Mouse (Mus musculus): ENCODE results near the gene Gm49366.
"Not testable (repeated sequence)": the region's sequence is repeated elsewhere in the genome, so short reads cannot be mapped to it uniquely, and the experiment has no call there.

Gm49366 gene

DNA sequence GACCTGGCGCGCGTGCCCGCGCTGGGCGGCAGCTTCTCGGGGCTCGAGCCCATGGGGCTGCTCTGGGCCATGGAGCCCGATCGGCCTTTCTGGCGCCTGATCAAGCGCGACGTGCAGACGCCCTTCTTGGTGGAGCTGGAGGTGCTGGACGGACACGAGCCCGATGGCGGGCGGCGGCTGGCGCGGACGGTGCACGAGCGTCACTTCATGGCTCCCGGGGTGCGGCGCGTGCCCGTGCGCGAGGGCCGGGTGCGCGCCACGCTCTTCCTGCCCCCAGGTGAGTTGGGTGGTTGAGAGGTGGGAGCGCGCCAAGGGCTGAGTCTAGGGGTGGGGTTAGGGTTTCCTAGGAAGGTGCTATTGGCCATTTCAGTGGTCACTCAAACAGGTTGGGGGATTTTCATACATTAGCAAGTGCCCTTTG lies at the start of gene Gm49366:
Gm49366 (plus strand) TSS at position 245 of the 421 bp plus-strand sequence.
- in situ Hi-C loops (cut with MboI, MseI) = not testable (repeated sequence)

DNA sequence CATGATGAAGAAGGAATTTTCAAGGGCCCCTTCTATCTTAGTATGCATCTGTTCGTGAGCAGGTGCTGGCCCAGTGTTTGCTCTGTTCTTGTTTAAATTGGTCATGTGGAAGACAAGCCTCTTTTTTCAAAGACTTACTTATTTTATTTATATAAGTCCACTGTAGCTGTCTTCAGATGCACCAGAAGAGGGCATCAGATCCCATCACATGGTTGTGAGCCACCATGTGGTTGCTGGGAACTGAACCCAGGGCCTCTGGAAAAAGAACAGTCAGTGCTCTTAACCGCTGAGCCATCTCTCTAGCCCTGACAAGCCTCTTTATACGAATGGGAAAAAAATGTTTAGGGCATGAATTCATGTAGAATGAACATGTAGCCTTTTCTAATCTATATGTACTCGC lies 49.4 kb upstream of the Gm49366 start:
- in situ Hi-C loops (cut with MboI, MseI) = no loop called here

DNA sequence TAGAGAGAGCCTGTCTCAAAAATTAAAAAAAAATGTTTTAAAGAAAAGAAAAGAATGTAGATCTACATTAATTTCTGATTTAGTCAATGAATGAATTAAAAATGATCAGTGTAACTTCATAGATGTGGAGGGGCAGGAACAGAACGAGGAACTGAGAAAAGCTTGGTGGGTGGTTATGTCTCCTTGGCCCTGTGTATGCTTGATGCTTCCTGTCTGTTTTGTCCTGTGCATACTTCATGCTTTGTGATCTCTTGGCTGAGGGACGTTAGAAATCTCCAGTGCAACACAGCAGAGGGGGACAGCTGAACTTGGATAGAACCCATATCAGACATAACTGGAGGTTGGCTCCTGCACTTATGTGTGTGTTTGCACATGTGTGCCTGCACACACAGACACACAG lies 41.5 kb upstream of the Gm49366 start:
- in situ Hi-C loops (cut with MboI, MseI) = no loop called here

DNA sequence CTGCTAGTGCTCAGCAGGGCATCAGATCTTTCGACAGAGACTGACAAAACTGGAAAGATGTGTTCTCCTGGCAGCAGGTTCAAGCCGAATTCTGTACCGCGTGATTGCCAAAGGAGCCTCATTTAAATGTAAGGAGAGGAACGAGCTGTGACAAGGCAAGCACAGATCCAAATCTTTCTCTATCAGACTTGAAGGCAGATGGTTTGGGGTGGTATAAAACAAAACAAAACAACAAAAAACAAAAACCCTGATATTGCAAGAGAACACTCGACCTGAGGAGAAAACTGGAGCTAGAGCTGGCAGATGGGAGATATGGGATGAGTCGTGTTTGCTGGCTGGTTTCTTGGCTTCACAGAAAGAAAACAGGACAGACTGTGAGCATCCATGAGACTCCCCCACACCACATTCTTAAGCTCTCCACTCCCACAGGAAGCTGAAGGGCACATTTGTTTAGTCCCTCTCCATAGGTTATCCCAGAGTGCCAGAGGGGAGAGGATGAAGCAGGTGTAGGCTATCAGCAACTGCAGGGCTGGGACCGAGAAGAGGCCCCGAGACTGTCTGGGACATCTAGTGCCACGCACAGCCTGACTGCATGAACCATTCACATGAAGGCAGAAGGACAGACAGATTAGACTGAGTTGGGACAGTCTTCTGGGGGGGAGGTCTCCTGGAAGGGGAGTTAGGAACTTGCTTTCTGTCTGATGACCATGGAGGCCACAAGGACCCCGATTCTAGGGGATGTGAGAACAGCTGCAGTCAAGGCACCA lies 40.2 kb upstream of the Gm49366 start:
- in situ Hi-C loops (cut with MboI, MseI) = no loop called here

DNA sequence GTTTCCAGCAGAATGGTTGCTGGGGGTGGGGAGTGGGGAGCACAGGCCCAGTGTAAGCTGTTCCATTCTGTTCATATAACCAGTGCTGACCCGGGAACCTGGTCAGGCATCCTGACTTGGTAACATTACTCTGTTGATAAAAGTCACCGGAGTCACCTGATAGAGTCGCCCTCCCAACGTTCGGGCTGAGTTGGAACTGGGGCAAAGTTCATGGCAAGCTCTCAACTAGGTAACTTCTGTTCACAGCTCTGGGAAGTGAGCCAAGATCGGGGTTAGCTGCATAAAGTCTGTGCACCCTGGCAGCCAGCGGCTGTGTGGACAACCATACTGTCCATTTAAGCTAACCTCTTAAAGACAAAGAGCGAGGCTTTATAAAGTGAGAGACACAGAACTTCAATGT lies 39.5 kb upstream of the Gm49366 start:
- in situ Hi-C loops (cut with MboI, MseI) = not testable (repeated sequence)

DNA sequence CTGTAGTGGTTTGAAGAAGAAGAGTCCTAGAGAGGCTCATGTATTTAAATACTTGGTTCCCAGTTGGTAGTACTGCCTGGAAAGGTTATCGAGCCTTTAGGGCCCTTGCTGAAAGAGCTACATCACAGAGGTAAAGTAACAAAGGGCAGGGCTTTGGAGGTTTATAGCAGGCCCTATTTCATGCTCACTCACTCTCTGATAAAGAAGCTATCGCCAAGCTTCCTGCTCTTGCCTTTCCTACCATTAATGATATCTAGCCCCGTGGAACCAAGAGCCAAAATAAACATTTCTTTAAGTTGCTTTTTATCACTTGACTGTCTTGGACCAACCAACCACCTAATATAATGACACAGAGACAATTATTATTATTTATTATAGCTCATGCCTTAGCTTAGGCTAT lies 38.3 kb upstream of the Gm49366 start:
- in situ Hi-C loops (cut with MboI, MseI) = no loop called here

DNA sequence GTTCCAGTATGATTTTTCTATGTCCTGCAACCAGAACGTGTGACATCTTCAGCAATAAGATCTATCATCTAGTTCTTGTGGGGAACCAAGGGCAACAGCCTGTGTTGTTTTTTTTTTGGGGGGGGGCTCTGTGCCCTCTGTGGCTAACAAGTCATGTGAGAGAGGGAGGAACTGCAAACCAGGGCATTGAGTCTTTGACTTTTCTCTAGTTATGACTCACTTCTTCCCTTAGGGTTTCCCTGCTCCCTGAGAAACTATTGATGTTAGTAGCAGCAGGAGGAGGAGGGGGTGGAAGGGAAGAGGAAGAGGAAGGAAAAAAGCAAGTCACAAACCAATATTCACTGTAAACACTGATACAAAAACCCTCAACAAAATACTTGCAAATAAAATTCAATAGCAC lies 34.9 kb upstream of the Gm49366 start:
- in situ Hi-C loops (cut with MboI, MseI) = no loop called here

DNA sequence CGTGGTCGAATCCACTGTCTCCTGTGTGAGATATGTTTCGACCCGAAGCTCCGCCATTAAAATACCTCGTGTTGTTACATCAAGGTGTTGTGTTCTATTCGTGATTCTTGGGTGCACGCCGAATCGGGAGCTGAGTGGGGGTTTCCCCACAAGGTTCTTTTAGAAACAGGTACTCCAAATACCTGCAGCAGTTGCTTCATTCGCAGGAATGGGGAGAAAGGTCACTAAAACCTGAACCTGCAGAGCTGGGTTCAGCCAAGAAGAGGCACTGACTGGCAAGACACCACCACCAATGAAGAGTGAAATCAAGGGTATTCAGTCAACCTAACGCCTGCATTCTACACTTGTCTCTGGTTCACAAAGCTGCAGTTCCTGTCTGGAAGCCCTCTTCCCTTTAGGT lies 30.5 kb upstream of the Gm49366 start:
- in situ Hi-C loops (cut with MboI, MseI) = no loop called here

DNA sequence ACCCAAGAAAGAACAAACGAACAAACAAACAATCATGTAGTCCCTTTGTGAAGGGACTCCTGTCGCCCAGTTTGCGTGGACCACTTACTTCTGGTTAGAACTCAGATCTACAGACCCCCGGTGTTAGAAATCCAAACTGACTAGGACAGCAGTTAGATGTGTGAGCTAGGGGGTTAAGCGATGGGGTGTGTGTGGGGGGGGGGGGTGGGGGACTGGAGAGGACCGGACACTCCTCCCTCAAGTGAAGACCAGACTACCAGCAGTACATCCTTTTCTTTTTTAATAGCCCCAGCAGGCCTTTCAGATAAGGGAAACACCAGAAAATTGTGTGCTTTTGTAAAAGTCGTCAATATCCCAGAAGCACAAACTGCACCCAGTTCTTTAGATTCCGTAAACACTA lies 30.0 kb upstream of the Gm49366 start:
- in situ Hi-C loops (cut with MboI, MseI) = no loop called here

DNA sequence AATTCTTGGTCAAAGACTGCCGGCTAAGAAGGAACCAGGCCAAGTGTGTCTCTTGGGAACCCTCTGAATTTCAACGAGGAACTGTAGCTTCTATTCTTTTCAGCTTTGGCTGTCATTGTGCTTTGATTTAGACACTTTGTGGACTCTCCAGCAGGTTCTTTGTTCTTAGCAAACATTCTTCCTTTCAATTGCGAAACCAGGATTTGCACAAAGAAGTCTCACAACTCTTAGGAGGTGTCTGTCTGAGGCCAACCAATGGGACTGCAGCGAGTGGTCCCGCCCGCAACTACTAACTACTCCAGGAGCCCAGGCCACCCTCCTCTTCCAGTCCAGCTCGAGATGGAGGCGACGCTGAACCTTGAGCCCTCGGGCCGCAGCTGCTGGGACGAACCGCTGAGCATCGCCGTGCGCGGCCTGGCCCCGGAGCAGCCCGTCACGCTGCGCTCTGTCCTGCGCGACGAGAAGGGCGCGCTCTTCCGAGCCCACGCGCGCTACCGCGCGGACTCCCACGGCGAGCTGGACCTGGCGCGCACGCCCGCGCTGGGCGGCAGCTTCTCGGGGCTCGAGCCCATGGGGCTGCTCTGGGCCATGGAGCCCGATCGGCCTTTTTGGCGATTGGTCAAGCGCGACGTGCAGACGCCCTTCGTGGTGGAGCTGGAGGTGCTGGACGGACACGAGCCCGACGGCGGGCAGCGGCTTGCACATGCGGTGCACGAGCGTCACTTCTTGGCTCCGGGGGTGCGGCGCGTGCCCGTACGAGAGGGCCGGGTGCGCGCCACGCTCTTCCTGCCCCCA lies 29.4 kb upstream of the Gm49366 start, which contains the start of gene Acot1:
Acot1 (plus strand) TSS at position 320 of the 795 bp plus-strand sequence.
- in situ Hi-C loops (cut with MboI, MseI) = not testable (repeated sequence)

DNA sequence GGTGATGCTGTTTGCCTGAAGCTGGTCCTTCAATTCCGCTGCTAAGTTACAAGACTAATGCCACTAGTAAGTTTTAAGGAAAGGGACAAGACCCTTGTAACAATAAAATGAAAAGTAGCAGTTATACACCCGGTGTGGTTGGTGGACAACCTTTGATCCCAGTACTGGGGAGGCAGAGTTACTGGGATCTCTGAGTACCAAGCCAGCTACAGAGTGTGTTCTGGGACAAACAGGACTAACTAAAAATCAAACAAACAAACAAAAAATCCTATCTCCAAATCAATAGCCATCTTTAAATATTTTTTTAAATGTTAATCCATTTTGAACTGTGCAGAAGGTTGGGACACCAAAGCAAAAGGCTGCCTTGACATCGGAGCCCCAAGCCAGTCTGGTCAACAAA lies 28.5 kb upstream of the Gm49366 start:
- in situ Hi-C loops (cut with MboI, MseI) = no loop called here

DNA sequence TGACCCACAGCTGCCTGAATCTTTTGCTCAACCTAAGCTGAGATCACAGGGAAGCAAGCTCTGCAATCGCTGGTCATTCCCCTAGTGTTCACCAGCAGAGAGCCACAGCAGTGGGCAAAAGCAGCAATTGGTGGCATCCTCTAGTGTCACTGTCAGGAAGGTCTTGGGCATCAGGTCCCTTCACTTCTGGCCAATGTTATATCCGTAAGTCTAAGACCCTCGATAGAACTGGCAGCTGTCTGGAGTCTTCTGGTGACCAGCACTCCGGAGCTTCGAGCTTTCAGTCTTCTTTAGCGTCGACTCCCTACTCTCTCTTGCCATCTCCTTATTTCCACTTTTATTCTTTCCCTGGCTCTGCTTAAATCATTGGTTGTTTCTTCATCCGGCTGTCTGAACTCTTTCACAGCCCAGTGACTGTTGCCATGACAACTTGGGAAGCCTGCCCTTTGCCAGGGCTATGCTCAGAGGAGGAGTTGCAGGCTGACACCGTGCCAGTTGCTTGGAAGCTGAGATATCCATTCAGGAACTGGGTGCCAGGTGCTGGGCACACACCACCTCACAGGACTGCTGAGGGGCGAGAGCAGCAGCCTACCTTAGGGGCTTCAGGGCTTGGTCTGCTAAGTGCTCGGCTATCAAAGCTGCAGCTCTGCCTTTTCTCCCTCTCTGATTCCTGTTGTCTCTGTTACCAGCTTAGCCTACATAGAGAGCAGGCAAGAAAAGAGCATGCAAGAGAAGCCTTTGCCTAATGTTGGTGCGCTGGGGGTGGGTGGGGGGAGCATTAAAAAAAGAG lies 27.3 kb upstream of the Gm49366 start:
- in situ Hi-C loops (cut with MboI, MseI) = no loop called here

DNA sequence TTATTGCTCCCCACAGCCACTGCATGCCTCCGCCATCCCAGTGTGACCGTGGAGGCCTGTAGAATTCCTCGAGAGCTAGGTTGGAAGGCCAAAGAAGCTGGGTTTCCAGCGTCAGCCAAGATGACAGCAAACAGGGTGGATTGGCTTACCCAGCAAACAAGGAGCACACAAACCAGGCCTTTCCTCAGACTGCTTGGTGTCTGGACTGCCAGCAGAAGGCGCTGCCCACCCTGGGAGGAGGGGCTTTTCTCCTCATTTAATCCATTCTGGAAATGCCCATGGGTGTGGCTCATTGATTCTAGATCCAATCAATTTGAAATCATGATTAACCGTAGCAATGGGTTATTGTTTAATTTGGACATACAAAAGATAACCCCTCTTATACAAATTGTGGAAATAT lies 25.6 kb upstream of the Gm49366 start:
- in situ Hi-C loops (cut with MboI, MseI) = no loop called here

DNA sequence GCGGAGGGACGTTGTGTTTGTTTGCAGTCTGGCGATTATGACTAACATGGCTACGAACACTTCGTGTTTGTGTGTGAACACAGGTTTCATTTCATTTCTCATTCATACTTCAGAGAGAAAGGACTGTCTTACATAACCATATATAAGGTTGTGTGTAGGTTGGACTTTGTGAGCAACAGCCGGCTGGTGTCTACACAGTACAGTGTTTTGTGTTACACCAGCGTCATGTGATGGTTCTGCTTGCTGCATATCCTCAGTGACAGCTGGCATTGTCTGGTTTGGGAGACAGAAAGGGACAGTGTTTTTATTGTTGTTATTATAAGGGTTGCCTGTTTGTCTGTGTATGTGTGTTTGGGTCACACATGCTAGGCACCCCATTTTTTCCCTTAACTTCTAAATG lies 25.0 kb upstream of the Gm49366 start:
- in situ Hi-C loops (cut with MboI, MseI) = no loop called here

DNA sequence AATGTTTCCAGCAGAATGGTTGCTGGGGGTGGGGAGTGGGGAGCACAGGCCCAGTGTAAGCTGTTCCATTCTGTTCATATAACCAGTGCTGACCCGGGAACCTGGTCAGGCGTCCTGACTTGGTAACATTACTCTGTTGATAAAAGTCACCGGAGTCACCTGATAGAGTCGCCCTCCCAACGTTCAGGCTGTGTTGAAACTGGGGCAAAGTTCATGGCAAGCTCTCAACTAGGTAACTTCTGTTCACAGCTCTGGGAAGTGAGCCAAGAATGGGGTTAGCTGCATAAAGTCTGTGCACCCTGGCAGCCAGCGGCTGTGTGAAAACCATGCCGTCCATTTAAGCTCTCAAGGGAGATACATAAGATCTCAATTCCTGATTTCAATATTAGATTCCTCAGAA lies 18.2 kb upstream of the Gm49366 start:
- in situ Hi-C loops (cut with MboI, MseI) = not testable (repeated sequence)

DNA sequence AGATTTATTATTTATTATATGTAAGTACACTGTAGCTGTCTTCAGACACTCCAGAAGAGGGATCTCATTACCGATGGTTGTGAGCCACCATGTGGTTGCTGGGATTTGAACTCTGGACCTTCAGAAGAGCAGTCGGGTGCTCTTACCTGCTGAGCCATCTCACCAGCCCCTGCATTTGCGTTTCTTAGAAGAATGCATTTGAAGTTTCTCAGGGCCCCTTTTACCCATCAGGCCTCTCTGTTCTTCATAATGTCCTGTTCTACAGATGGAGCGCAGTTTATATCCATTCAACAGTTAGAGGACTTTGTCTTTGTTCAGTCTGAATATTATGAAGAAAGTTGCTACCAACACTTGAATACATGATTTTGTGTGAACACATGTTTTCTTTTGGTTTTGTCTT lies 16.5 kb upstream of the Gm49366 start:
- in situ Hi-C loops (cut with MboI, MseI) = not testable (repeated sequence)

DNA sequence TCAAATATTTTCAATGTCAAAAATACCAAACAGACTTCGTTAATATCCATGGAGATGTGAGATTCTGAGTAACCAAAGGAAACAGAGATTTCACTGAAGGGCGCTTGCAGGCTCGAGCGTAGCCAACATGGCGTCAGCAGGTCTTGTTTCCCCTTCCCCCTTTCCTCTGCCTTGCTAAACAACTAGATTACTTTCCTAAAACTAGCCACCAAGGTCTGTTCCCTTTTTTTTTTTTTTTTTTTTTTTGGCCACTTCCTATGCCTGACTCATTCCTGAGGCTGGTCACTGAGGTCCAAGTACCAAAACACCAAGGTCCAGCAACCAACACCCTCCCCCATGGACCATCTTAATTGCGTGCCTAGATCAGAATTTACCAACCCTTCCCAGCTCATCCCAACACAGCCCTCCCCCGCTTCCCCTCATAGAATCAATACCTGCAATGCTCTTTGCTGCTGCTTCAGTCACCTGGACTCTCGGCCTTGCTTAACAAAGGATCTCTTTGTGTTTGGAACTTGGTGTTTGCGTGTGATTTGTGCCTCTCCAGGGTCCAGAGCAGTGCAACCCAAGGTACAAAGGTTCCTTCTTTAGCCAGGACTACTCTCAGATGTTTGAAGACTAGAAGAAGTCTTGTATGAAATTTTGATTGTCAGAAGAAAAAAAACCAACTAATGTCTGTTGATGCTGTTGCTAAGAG lies 15.5 kb upstream of the Gm49366 start:
- in situ Hi-C loops (cut with MboI, MseI) = no loop called here

DNA sequence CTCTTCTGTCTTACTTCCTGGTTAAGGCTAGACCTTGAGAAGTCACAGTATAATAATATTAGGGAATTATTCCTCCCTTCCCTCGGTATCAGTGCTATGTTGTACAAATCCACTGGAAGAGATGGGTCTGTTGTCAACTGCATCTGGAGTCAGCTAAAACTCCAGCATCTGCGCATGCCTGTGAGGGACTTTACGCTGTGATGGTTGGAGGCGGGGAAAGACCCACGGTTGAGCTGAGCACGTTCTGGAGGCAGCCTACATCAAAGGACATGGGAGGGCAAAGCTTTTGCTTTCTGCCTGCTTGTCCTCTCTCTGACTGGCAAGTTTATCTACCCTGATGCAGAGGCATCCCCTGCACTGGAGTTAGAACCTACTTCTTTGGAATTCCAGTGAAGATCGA lies 12.8 kb upstream of the Gm49366 start:
- in situ Hi-C loops (cut with MboI, MseI) = no loop called here

DNA sequence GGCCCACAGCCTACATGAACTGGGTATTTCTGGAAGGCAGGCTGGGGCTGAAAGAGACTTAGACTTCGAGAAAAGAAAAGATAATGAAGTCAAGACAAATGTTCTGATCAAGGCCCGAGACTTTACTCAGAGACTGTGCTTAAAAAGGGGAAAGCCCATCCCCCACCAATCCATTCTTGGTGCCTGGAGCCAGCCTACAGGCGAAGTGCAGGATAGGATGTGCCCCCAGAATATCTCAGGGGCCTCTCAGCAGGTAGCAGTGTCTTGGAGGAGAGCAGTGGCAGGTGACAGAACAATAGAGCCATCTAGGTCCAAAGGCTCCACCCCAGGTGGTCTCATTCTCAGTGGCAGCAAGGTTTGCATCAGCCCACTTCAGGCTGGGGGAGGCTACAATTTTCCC lies 10.4 kb upstream of the Gm49366 start:
- in situ Hi-C loops (cut with MboI, MseI) = not testable (repeated sequence)

DNA sequence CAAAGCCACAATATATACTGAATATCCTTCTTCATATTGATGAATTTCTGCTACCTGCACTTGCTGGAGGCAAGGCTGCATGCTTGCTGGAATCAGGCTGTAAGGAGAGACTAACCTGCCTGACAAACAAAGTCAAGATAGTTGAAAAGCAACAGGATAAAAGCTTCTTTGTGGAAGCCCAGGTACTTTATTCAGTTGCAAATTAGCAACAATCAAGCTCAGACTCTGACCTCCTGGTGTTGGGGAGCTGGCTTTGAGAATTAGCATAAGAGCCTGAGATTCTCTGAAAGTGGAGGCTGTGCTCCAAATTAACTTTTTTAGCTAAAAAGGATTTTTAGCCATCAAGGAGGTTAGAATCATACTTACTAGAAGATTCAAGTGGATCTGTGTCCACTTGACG lies 9.7 kb upstream of the Gm49366 start:
- in situ Hi-C loops (cut with MboI, MseI) = not testable (repeated sequence)

DNA sequence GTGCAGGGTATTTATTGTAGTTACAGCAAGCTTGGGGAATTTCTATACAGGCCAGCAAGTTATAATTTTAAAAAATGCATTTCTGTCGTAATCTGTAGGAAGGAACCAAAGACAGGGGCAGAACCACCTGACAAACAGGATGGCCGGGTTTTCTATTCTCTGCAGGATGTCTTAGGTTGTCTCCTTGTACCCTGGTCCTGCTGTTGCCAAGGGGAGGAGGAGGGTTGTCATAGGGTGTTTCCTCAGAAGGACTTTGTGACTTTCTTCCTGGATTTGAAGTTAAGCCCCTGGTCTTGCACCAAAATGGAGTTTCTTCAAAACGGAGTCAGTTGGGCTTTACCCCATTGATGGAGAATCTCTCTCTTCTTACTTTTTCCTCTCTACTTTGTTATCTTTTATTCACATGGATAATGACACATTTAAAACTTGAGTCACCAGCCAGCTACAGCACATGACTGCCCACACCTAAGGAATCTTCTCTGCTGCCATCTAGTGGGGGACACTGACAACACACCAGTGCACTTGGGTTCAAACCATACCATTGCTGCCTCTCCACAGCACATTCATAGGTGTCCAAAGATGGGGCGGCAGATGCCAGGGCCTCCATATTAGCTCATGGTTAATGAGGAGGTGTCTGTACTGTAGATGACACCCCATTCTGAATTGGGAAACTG lies 7.9 kb upstream of the Gm49366 start:
- in situ Hi-C loops (cut with MboI, MseI) = no loop called here

Data from regulatory T cell (primary cell).